ENCODE assay signal across 17 mouse cellular contexts in the genomic region with DNA sequence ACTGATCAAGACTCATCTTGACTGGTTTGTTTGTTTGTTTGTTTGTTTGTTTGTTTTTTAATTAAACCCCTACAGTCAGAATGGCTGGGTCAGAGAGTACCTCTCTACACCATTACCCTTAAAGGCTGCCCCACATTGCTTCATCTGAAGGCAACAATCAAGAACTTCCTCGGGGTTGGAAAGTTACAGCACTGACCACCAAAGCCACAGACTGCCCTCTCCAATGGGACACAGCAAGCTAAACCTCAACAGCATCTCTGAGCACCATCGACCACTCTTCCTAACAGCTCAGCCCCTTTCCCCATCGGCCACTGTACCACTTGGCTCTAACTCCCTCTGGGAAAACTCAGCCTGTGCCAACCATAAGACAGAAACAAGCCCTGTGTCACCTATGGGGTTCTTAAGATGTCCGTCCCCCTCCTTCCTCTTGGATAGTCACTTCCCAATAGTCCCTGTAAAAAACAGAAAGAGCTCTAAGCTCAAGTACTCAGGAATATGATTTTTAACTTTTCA.
"Had no signal": no experiment of that assay in that cellular context is flagged by ENCODE, and none has a peak within 500 bp of the region (broad histone marks: within the 10 kb centered on the region; RNA-seq: fewer than 3 reads in every experiment).

No protein-coding gene starts in this region.

- H3K36me3 ChIP-seq: limb, embryonic 12.5 days; limb, embryonic 15.5 days; midbrain, embryonic 12.5 days; midbrain, embryonic 15.5 days; neural tube, embryonic 12.5 days; neural tube, embryonic 15.5 days; stomach, embryonic 15.5 days had no signal

- H3K27me3 ChIP-seq: limb, embryonic 12.5 days; limb, embryonic 15.5 days; midbrain, embryonic 12.5 days; midbrain, embryonic 15.5 days; neural tube, embryonic 12.5 days; neural tube, embryonic 15.5 days; stomach, embryonic 15.5 days had no signal

- DNase-seq: kidney, adult 2 months; layer of hippocampus, adult 9-11 months; liver, postnatal 0 days; lung, embryonic 14.5 days; right cerebral cortex, adult 18-20 months; right cerebral cortex, postnatal 14 days; right cerebral cortex, postnatal 4 days; thymus, postnatal 25 days had no signal

- H3K9me3 ChIP-seq: limb, embryonic 12.5 days; limb, embryonic 15.5 days; midbrain, embryonic 12.5 days; midbrain, embryonic 15.5 days; neural tube, embryonic 15.5 days; stomach, embryonic 15.5 days had no signal

- ATAC-seq: liver, postnatal 0 days; lung, postnatal 0 days; midbrain, embryonic 15.5 days had no signal

- H3K4me3 ChIP-seq: layer of hippocampus, adult 2 months; limb, embryonic 12.5 days; limb, embryonic 15.5 days; midbrain, embryonic 12.5 days; midbrain, embryonic 15.5 days; neural tube, embryonic 12.5 days; neural tube, embryonic 15.5 days; stomach, embryonic 15.5 days had no signal
